Mouse (Mus musculus) pancreas, adult 10 weeks (tissue): ENCODE measurements around the gene Dio3. TPM values are rescaled to one million over a fixed set of nuclear protein-coding genes. Genes with fewer than 3 reads are reported as not detected.

Experiments
- polyA plus RNA-seq: library from polyadenylated mRNA; stranded (reverse); fragments of 350-450 nt; fragmentation: Illumina TruSeq; extraction: RNeasy Lipid Tissue Mini Kit (QIAGEN cat#74804); gene quantifications from one replicate; pipeline ENCODE4 v1.2.3, GENCODE M21; 2015; ENCODE audit warnings: low read depth, low replicate concordance; ENCODE audit not compliant: insufficient read depth

Dio3 gene
- not detected for polyA plus RNA-seq

DNA sequence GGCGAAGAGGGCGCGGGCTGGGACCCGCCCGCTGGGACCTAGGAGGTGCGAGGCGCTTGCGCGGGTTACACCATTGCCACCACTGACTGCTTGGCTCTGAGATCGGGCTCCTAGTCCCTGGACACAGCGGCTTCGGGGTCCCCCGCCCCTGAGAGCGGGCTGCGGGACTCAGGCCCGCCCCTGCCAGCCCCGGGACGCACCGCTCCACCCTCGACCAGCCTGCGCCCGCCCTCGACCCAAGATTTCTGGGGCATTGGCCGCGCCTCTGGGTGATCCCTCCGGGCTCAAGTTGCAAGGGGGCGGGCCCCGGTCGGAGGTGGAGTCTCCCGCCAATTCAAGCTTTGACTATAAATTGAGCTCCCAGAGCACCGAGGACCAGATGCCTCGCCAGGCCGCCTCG is at the start of gene Dio3:
TSS of gene Dio3 (plus strand) at position 216 of the 400 bp plus-strand sequence.

Other genes with a start within 250 kb of the Dio3 start
- 17.0 TPM for gene Ppp2r5c, start 168.1 kb downstream of the Dio3 start, polyA plus RNA-seq